Mouse (Mus musculus) C2C12 (cell line): ENCODE results near the gene Vps53.

ENCODE experiments used
- CTCF ChIP-seq: IDR thresholded peaks from one replicate; pipeline ENCODE4 v1.5.1; 2011; ENCODE audit not compliant: control insufficient read depth, insufficient read depth, insufficient read length
- MYOD1 ChIP-seq: IDR thresholded peaks from one replicate; pipeline ENCODE4 v1.6.1; 2011; ENCODE audit warnings: low read depth; ENCODE audit not compliant: control insufficient read depth, insufficient read length

DNA sequence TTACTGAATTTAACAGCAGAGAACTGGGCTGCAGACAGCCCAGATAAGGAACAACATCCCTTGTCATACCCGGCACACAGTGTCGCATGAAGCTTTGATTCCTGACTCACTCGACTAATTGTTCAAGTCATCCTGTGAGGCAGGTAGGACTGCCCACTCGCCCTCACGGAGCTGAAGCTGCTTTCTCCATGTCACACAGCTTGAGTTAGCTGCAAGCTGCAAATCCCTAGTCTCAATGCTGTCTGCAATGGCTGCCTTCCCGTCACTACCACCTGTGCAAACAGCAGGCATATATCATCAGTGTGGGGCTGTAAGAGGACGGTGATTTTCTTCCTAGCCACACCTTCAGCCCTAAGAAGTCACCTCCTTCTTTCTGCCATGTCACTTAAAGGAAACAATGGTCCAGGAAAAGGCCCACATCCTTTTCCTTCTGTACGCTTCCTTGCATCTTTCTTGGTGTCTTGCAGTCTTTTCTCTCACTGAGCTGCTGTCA lies 17.6 kb upstream of the Vps53 start:
- TF ChIP-seq CTCF, result no peak
- no peak for TF ChIP-seq MYOD1
